Mouse (Mus musculus): ENCODE data around the gene Mrm3.

The Mrm3 gene

DNA sequence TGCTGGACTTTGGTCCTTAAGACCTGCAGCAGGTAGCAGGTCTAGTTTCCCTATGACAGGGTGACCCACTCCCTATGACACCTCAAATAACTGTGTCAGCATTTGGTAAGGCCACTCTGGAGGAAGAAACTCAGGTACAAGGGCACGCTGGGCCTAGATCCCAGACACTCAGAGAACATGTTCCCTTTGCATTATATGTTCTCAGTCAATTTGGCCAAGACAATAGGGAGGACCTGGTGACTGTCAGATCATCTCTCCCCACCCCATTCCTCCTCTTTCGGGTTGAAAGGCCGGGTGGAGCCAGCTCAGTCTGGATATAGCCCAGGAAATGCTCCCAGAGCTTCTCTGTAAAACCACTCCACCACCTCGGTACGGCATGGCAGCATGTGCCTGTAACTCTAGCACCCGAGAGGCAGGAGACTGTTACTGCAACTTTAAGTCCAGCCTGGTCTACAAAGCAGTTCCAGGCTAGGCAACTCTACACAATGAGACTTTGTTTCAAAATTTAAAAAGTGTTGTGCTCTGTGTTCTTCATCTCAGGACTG, 25.1 kb downstream of the Mrm3 start:
- Histone ChIP-seq H3K4me1 (replicated peaks; ENCODE audit: low read depth, low read length) (peaks cover 36% of the 10 kb centered on the region), H3K9me3 (ENCODE audit: low read length) (no peaks in the 10 kb centered on the region), H3K27me3 (ENCODE audit: insufficient read depth, low read length) (peaks cover 29% of the 10 kb centered on the region), H3K36me3 (ENCODE audit: insufficient read depth, low read length) (peaks cover 50% of the 10 kb centered on the region), H3K4me3 (replicated peaks; ENCODE audit: low read length) (no peak overlapping the region)
- no peak for TF ChIP-seq CTCF (conservative IDR thresholded peaks at IDR 0.05; ENCODE audit: low read length)
- TF ChIP-seq NANOG (IDR thresholded peaks at IDR 0.05; ENCODE audit: borderline replicate concordance, low read length) = no peak
- no peak for TF ChIP-seq POU5F1 (IDR thresholded peaks at IDR 0.05; ENCODE audit: borderline replicate concordance, low read length)

DNA sequence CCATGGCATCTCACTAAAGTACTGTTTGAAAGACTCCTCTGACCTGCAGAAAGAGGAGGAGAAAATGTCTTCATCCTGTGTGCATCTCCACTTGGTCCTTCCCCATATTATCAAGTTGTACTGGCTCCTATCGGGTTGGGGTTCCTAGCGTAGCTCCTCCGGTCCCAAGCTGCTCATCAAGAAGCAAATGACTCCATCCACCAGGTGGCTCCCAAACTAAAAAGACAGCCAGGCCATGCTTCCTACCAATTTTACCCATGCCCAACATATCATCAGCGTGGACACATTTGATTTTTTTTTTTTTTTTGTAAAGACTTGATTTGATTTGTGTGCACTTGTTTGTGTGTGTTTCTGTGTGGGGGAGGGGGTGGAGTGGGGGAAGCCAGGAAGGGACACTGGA, 28.9 kb downstream of the Mrm3 start:
- Histone ChIP-seq H3K36me3 (ENCODE audit: insufficient read depth, low read length) (peaks cover 53% of the 10 kb centered on the region), H3K9me3 (ENCODE audit: low read length) (no peaks in the 10 kb centered on the region), H3K27me3 (ENCODE audit: insufficient read depth, low read length) (peaks cover 3% of the 10 kb centered on the region; the same call in 1 of the 2 replicates), H3K4me1 (replicated peaks; ENCODE audit: low read depth, low read length) (peaks cover 26% of the 10 kb centered on the region), H3K4me3 (replicated peaks; ENCODE audit: low read length) (no peak overlapping the region)
- TF ChIP-seq CTCF (conservative IDR thresholded peaks at IDR 0.05; ENCODE audit: low read length) = no peak; the same call in 1 of the 2 replicates
- no peak for TF ChIP-seq NANOG (IDR thresholded peaks at IDR 0.05; ENCODE audit: borderline replicate concordance, low read length)
- TF ChIP-seq POU5F1 (IDR thresholded peaks at IDR 0.05; ENCODE audit: borderline replicate concordance, low read length) = no peak

DNA sequence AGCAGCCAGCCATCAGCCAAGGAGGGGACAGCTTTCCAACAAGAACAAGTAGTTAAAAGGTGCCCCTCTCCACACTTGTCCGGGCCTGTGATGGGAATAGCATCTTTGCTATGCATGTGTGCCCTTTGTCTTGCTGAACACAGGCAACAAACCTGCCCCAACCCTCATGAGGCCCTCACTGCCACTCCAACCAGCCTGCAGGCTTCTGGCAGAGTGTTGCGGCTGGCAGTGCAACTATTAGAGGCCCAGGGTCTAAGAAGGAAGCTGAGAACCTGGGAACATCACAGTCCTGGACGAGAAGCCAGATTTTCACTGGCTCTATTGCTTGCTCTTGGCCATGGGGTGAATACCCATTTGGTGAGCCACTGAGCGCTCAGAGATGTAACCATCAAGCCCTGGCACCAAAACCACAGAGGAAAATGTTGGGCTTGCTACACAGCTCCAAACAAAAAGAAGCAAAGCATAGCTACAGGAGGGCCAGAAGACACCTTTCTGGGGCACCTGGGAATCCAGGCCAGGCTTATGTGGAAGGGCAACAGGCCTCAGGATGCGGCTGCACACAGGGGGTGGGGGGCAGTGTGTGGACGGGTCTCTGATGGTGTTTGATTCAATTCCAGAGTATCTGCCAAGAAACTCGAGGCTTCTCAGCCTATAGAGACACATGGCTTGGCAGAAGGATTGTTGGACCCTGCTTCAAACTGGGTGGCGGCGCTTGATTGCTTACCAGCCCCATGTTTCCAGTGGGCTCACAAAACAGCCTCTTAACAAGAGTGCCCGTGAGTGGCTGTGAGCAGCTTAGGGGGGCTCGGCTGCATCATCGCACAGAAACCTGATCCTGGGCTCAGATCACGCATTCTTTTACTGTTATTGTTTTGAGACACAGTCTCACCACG, 35.7 kb downstream of the Mrm3 start:
- Histone ChIP-seq H3K4me1 (replicated peaks; ENCODE audit: low read depth, low read length) (peaks cover 25% of the 10 kb centered on the region), H3K27me3 (ENCODE audit: insufficient read depth, low read length) (no peaks in the 10 kb centered on the region), H3K36me3 (ENCODE audit: insufficient read depth, low read length) (peaks cover 33% of the 10 kb centered on the region), H3K9me3 (ENCODE audit: low read length) (no peaks in the 10 kb centered on the region), H3K4me3 (replicated peaks; ENCODE audit: low read length) (no peak overlapping the region)
- TF ChIP-seq POU5F1 (IDR thresholded peaks at IDR 0.05; ENCODE audit: borderline replicate concordance, low read length) = no peak
- TF ChIP-seq NANOG (IDR thresholded peaks at IDR 0.05; ENCODE audit: borderline replicate concordance, low read length) = no peak
- TF ChIP-seq CTCF (conservative IDR thresholded peaks at IDR 0.05; ENCODE audit: low read length) = no peak

DNA sequence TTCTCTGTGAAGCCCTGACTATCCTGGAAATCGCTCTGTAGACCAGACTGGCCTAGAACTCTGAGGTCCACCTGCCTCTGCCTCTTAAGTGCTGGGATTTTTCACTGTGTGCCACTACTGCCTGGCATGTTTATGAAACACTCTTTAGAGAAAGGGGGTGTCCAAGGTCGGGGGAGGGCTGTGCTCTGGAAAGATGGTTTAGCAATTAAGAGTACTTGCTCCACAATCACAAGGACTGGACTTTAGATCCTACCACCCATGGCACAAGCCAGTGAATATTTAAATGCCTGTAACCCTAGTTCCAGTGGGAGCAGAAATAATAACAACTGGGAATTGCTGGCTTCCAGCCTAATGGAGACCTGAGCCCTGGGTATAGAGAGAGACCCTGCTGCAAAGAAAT, 36.5 kb downstream of the Mrm3 start:
- Histone ChIP-seq H3K9me3 (ENCODE audit: low read length) (no peaks in the 10 kb centered on the region), H3K4me1 (replicated peaks; ENCODE audit: low read depth, low read length) (peaks cover 28% of the 10 kb centered on the region), H3K4me3 (replicated peaks; ENCODE audit: low read length) (no peak overlapping the region), H3K27me3 (ENCODE audit: insufficient read depth, low read length) (no peaks in the 10 kb centered on the region), H3K36me3 (ENCODE audit: insufficient read depth, low read length) (peaks cover 30% of the 10 kb centered on the region)
- no peak for TF ChIP-seq NANOG (IDR thresholded peaks at IDR 0.05; ENCODE audit: borderline replicate concordance, low read length)
- no peak for TF ChIP-seq POU5F1 (IDR thresholded peaks at IDR 0.05; ENCODE audit: borderline replicate concordance, low read length)
- TF ChIP-seq CTCF (conservative IDR thresholded peaks at IDR 0.05; ENCODE audit: low read length) = no peak

DNA sequence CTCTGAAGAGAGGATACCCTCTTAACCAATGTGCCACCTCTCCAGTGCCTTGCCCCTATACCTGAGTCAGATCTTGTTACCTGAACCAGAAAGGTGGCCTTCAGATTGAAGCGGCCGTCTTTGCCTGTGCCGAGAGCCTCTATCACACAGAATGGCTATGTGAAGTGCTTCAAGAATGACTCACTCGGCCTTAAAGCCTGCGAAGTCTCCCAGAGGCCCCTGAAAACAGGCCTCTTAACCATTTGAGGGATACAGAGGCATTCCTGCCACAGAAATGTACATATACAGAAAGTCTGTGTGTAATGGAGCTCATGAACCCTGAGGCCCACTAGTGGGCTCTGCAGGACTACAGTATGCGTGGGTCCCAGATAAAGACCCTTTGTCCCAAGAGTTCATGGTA, 40.3 kb downstream of the Mrm3 start:
- Histone ChIP-seq H3K9me3 (ENCODE audit: low read length) (no peaks in the 10 kb centered on the region), H3K4me3 (replicated peaks; ENCODE audit: low read length) (no peak overlapping the region), H3K36me3 (ENCODE audit: insufficient read depth, low read length) (peaks cover 10% of the 10 kb centered on the region; the same call in 1 of the 2 replicates), H3K4me1 (replicated peaks; ENCODE audit: low read depth, low read length) (peaks cover 63% of the 10 kb centered on the region), H3K27me3 (ENCODE audit: insufficient read depth, low read length) (peaks cover 3% of the 10 kb centered on the region)
- TF ChIP-seq NANOG (IDR thresholded peaks at IDR 0.05; ENCODE audit: borderline replicate concordance, low read length) = no peak
- no peak for TF ChIP-seq CTCF (conservative IDR thresholded peaks at IDR 0.05; ENCODE audit: low read length)
- no peak for TF ChIP-seq POU5F1 (IDR thresholded peaks at IDR 0.05; ENCODE audit: borderline replicate concordance, low read length)

DNA sequence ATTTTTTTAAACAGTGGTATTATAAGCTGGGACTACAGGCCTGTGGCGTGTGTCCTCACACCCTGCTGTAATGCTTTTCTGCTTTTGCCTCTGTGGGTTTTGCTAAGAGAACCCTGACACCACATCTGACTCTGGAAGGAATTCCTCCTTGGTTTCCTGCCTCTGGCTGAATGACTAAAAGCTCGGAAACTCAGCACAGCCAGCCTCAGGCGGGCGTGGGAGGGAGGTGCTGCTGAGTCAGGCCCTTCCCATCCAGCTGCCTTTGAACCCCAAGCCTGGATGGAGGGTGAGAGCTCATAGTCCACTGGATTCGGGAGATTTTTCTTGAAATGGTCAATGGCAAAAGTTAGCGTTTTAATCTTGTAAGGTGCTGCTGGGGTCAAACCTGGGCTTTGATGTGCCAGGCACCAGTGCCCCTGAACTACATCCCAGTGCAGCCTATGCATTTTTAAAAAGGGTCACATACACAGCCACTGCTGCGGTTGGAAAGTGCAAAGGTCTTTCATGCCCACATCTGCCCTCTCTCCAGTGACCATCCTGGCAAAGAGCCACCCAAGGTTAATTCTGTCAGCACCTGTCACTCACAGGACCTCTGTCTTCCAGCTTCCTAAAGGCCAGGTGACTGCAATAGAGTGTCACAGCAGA, 42.0 kb downstream of the Mrm3 start:
- Histone ChIP-seq H3K9me3 (ENCODE audit: low read length) (no peaks in the 10 kb centered on the region), H3K36me3 (ENCODE audit: insufficient read depth, low read length) (peaks cover 6% of the 10 kb centered on the region; the same call in 1 of the 2 replicates), H3K27me3 (ENCODE audit: insufficient read depth, low read length) (peaks cover 17% of the 10 kb centered on the region), H3K4me1 (replicated peaks; ENCODE audit: low read depth, low read length) (peaks cover 72% of the 10 kb centered on the region), H3K4me3 (replicated peaks; ENCODE audit: low read length) (peak overlapping the region; percentile 71; the same call in 1 of the 2 replicates)
- TF ChIP-seq NANOG (IDR thresholded peaks at IDR 0.05; ENCODE audit: borderline replicate concordance, low read length) = no peak
- no peak for TF ChIP-seq CTCF (conservative IDR thresholded peaks at IDR 0.05; ENCODE audit: low read length)
- no peak for TF ChIP-seq POU5F1 (IDR thresholded peaks at IDR 0.05; ENCODE audit: borderline replicate concordance, low read length)

DNA sequence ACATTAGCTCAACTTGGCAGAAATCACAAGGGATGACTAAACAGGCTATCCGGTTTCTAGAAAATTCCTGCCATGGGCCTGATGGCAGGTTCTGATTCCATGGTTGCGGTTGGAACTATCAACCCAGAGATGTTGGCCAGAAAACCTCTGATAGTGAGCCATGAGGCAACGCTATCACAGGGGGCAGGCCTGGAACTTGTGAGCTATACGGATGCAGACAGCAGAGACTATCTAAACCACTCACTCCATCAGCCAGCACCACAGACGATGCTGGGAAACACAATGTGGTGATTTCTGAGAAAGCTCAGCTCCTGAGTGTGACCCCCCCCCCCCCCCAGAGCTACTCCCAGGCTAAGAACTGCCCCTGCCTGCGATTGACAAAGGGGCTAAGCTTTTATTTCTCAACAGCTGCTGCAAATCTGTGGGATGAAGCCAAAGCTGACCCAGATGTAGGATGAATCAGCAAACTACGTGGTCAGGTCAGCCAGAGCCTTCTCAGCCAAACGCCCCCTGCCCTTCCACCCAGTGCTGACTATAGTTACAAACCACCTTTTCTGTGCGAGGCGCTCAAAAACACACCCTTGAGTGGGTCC, 43.1 kb downstream of the Mrm3 start:
- no peak for TF ChIP-seq NANOG (IDR thresholded peaks at IDR 0.05; ENCODE audit: borderline replicate concordance, low read length)
- TF ChIP-seq POU5F1 (IDR thresholded peaks at IDR 0.05; ENCODE audit: borderline replicate concordance, low read length) = no peak
- no peak for TF ChIP-seq CTCF (conservative IDR thresholded peaks at IDR 0.05; ENCODE audit: low read length)
- Histone ChIP-seq H3K9me3 (ENCODE audit: low read length) (no peaks in the 10 kb centered on the region), H3K4me1 (replicated peaks; ENCODE audit: low read depth, low read length) (peaks cover 79% of the 10 kb centered on the region), H3K36me3 (ENCODE audit: insufficient read depth, low read length) (peaks cover 6% of the 10 kb centered on the region; the same call in 1 of the 2 replicates), H3K4me3 (replicated peaks; ENCODE audit: low read length) (peak overlapping the region; percentile 71), H3K27me3 (ENCODE audit: insufficient read depth, low read length) (peaks cover 17% of the 10 kb centered on the region)

DNA sequence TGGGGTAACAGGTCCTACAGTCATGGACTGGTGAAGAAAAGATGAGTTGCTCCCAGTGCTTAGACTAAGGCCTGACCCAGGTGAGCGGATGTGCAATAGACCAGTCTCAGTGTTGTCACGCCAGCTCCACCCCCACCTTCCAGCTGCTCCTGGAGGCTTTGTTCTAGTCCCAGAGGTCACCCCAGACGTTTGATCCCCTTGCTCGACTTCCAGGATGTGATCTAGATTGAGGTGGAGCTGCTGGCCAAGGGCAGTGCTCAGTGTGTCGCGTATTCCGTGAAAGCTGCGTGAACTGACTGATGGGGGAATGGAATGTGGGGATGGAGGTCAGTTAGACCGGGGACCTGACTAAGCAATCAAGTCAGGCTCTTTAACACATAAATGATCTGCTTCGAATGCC, 43.8 kb downstream of the Mrm3 start:
- TF ChIP-seq NANOG (IDR thresholded peaks at IDR 0.05; ENCODE audit: borderline replicate concordance, low read length) = peak; percentile 22; the same call in 1 of the 2 replicates
- no peak for TF ChIP-seq CTCF (conservative IDR thresholded peaks at IDR 0.05; ENCODE audit: low read length)
- no peak for TF ChIP-seq POU5F1 (IDR thresholded peaks at IDR 0.05; ENCODE audit: borderline replicate concordance, low read length)
- peak overlapping the region; percentile 71 for H3K4me3 ChIP-seq (replicated peaks; ENCODE audit: low read length)
- peaks cover 23% of the 10 kb centered on the region for H3K27me3 ChIP-seq (ENCODE audit: insufficient read depth, low read length)
- H3K36me3 ChIP-seq (ENCODE audit: insufficient read depth, low read length) = peaks cover 6% of the 10 kb centered on the region; the same call in 1 of the 2 replicates
- peaks cover 86% of the 10 kb centered on the region for H3K4me1 ChIP-seq (replicated peaks; ENCODE audit: low read depth, low read length)
- no peaks in the 10 kb centered on the region for H3K9me3 ChIP-seq (ENCODE audit: low read length)
